Mouse (Mus musculus) CH12.LX (cell line): ENCODE results near the gene Dpm2.
A peak's percentile ranks its signal among the peaks of the same experiment; 100 is the strongest.

ENCODE experiments used
- CTCF ChIP-seq, 2 experiments: IDR thresholded peaks in 1 of 2; conservative IDR thresholded peaks in 1 of 2; 2 replicates each; pipeline ENCODE4 v1.5.1; 2011 to 2012; ENCODE audit warnings: low read depth in 2 of 2, low read length in 2 of 2, improper control_type of control experiment in 1 of 2, inconsistent platforms in 1 of 2, mild to moderate bottlenecking in 1 of 2, moderate library complexity in 1 of 2
- EP300 ChIP-seq: IDR thresholded peaks from 2 replicates; pipeline ENCODE4 v1.6.1; 2011; ENCODE audit warnings: low read length, improper control_type of control experiment
- ETS1 ChIP-seq: conservative IDR thresholded peaks from 2 replicates; pipeline ENCODE4 v1.6.1; 2012; ENCODE audit warnings: low read depth, mild to moderate bottlenecking, inconsistent platforms, low read length, improper control_type of control experiment, moderate library complexity
- HCFC1 ChIP-seq: IDR thresholded peaks from 2 replicates; pipeline ENCODE4 v1.6.1; 2012; ENCODE audit warnings: low read depth, mild to moderate bottlenecking, inconsistent platforms, low read length, improper control_type of control experiment
- JUN ChIP-seq: IDR thresholded peaks from 2 replicates; pipeline ENCODE4 v1.6.1; 2011; ENCODE audit warnings: low read depth, mild to moderate bottlenecking, low read length, improper control_type of control experiment, moderate library complexity; ENCODE audit not compliant: insufficient read depth
- MXI1 ChIP-seq: IDR thresholded peaks from 2 replicates; pipeline ENCODE4 v1.6.1; 2011; ENCODE audit warnings: mild to moderate bottlenecking, low read depth, low read length, improper control_type of control experiment
- MYC ChIP-seq: IDR thresholded peaks from 2 replicates; pipeline ENCODE4 v1.6.1; 2011; ENCODE audit warnings: low read depth, mild to moderate bottlenecking, improper control_type of control experiment, low read length
- NELFE ChIP-seq: IDR thresholded peaks from 2 replicates; pipeline ENCODE4 v1.6.1; 2011; ENCODE audit warnings: low read depth, low read length, improper control_type of control experiment
- NRF1 ChIP-seq: IDR thresholded peaks from 2 replicates; pipeline ENCODE4 v1.6.1; 2014; ENCODE audit warnings: low read depth, mild to moderate bottlenecking, inconsistent platforms, low read length, improper control_type of control experiment, moderate library complexity
- POLR2A ChIP-seq: IDR thresholded peaks from 2 replicates; pipeline ENCODE4 v1.6.1; 2011; ENCODE audit warnings: low read depth, mild to moderate bottlenecking, improper control_type of control experiment, low read length
- SIN3A ChIP-seq: IDR thresholded peaks from 2 replicates; pipeline ENCODE4 v1.6.1; 2012; ENCODE audit warnings: low read length, improper control_type of control experiment, inconsistent platforms
- ZMIZ1 ChIP-seq: IDR thresholded peaks from 2 replicates; pipeline ENCODE4 v1.6.1; 2012; ENCODE audit warnings: low read depth, mild to moderate bottlenecking, inconsistent platforms, low read length, improper control_type of control experiment

DNA sequence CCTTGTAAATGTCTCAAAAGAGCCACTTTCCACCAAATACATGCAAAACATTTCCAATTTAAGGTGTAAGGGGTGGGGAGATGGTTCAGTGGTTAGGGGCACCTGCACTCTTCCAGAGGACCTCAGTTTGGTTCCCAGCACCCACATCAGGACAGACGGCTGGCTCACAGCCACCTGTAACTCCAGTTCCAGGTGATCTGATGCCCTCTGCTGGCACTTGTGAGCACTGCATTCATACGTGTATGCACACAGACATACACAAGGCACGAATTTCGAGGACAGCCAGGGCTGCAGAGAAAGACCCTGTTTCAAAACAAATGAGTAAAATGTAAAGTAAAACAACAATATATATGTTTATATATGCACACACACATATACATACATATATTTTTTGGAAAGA lies 46.9 kb downstream of the Dpm2 start:
- TF ChIP-seq CTCF (conservative IDR thresholded peaks at IDR 0.05 in 1 of 2, IDR thresholded peaks at IDR 0.05 in 1 of 2; ENCODE audit: low read depth in 2 of 2, low read length in 2 of 2) (peak; percentile 16 to 60; a peak in 2 of 4 replicates), EP300 (no peak), ETS1 (no peak), MXI1 (no peak), NRF1 (no peak), ZMIZ1 (no peak), HCFC1 (no peak), JUN (no peak), POLR2A (no peak), NELFE (no peak), MYC (no peak), SIN3A (no peak)
